Comparison of ENCODE assay signal across 8 mouse cellular contexts in the genomic region with DNA sequence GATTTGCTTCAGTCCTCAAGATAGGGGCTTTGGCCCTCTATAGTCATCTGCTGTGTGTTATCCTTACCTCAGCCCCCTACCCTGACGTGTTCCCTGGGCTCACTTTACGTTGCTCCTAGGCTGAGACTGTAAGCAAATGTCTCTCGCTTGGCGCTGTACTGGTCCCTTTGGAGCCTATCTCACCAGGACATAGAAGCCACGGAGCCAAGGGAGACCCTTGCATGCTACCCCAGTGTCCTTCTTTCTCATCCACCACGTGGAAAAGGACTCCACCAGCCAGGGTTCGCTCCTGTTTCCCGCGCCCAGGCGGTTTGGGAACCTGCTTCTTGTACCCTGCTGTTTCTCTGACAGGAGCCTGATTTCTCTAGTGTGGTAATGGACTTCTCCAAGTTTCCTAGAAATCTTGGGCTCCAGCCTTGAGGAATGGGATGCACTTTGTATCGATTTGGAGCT. TPM values are rescaled to one million over a fixed set of nuclear protein-coding genes. Genes with fewer than 3 reads are reported as not detected.
DNase-seq lines count a peak whose midpoint lies in the region; ATAC-seq and TF ChIP-seq lines count a peak whose summit lies in the region.

No protein-coding gene starts in this region.

- peak overlapping the region; percentile 64 for H3K9ac ChIP-seq in embryonic facial prominence, embryonic 14.5 days (ENCODE audit: low read depth, low read length)
- no peak overlapping the region; the same call in 1 of the 2 replicates for H3K9ac ChIP-seq in intestine, embryonic 14.5 days (ENCODE audit: low read length)
- H3K9ac ChIP-seq in midbrain, embryonic 15.5 days: peak overlapping the region; percentile 86

- H3K4me1 ChIP-seq in embryonic facial prominence, embryonic 14.5 days (ENCODE audit: control insufficient read depth, insufficient read depth, low read length): no peaks in the 10 kb centered on the region
- 0 out of 2 replicates have a peak, but pooled peaks cover 3% of the 10 kb centered on the region for H3K4me1 ChIP-seq in intestine, embryonic 14.5 days (replicated peaks; ENCODE audit: control insufficient read depth, insufficient read depth, low read length)
- H3K4me1 ChIP-seq in midbrain, embryonic 15.5 days: peaks cover 26% of the 10 kb centered on the region
- H3K4me1 ChIP-seq in lung, adult 2 months (ENCODE audit: control insufficient read depth, insufficient read depth, low read length): no peaks in the 10 kb centered on the region

- H3K27ac ChIP-seq in embryonic facial prominence, embryonic 14.5 days (replicated peaks; ENCODE audit: low read depth, low read length): no peak overlapping the region
- no peak overlapping the region for H3K27ac ChIP-seq in intestine, embryonic 14.5 days (ENCODE audit: low read depth)
- H3K27ac ChIP-seq in midbrain, embryonic 15.5 days: peak overlapping the region; percentile 95

- ATAC-seq in embryonic facial prominence, embryonic 14.5 days (ENCODE audit: low read depth): peak; percentile 28
- ATAC-seq in intestine, embryonic 14.5 days (replicated peaks; ENCODE audit: low FRiP score, low TSS enrichment, low read depth): no peak; the same call in 1 of the 2 replicates
- ATAC-seq in midbrain, embryonic 15.5 days (replicated peaks): no peak

- H3K4me3 ChIP-seq in embryonic facial prominence, embryonic 14.5 days (ENCODE audit: low read depth, low read length): peak overlapping the region; percentile 60
- peak overlapping the region; percentile 48 for H3K4me3 ChIP-seq in intestine, embryonic 14.5 days (ENCODE audit: low read depth, low read length)
- H3K4me3 ChIP-seq in midbrain, embryonic 15.5 days: peak overlapping the region; percentile 79
- no peak overlapping the region for H3K4me3 ChIP-seq in lung, adult 2 months (replicated peaks; ENCODE audit: extremely low read depth, low read depth, low read length)

- 7% methylated on average over 11 of the region's 11 CpGs for WGBS in embryonic facial prominence, embryonic 14.5 days
- 5% methylated on average over 11 of the region's 11 CpGs for WGBS in intestine, embryonic 14.5 days
- WGBS in midbrain, embryonic 15.5 days: 6% methylated on average over 11 of the region's 11 CpGs
- 8% methylated on average over 11 of the region's 11 CpGs for WGBS in lung, adult 2 months

- H3K36me3 ChIP-seq in embryonic facial prominence, embryonic 14.5 days (ENCODE audit: control insufficient read depth, insufficient read depth, low read length): no peaks in the 10 kb centered on the region
- H3K36me3 ChIP-seq in intestine, embryonic 14.5 days (ENCODE audit: control insufficient read depth, insufficient read depth, low read length): no peaks in the 10 kb centered on the region
- H3K36me3 ChIP-seq in midbrain, embryonic 15.5 days (replicated peaks): no peaks in the 10 kb centered on the region

- no peaks in the 10 kb centered on the region; the same call in 1 of the 2 replicates for H3K27me3 ChIP-seq in embryonic facial prominence, embryonic 14.5 days (replicated peaks; ENCODE audit: control insufficient read depth, insufficient read depth, low read length)
- H3K27me3 ChIP-seq in intestine, embryonic 14.5 days (replicated peaks; ENCODE audit: control insufficient read depth, insufficient read depth, low read length): peaks cover 16% of the 10 kb centered on the region; the same call in 1 of the 2 replicates
- no peaks in the 10 kb centered on the region for H3K27me3 ChIP-seq in midbrain, embryonic 15.5 days (replicated peaks)

- peak overlapping the region; percentile 94 for H3K4me2 ChIP-seq in embryonic facial prominence, embryonic 14.5 days (ENCODE audit: low read depth, low read length)
- H3K4me2 ChIP-seq in intestine, embryonic 14.5 days (ENCODE audit: low read length): peak overlapping the region; percentile 93
- peak overlapping the region; percentile 70 for H3K4me2 ChIP-seq in midbrain, embryonic 15.5 days

- DNase-seq in layer of hippocampus, adult 9-11 months: peak; percentile 3
- no peak for DNase-seq in layer of hippocampus, adult 11-12 months (ENCODE audit: low spot score)
- no peak for DNase-seq in embryonic facial prominence, embryonic 14.5 days (ENCODE audit: low spot score)
- DNase-seq in intestine, embryonic 14.5 days (ENCODE audit: low spot score): peak; percentile 69
- DNase-seq in urinary bladder, adult 2 months (ENCODE audit: low spot score): no peak
- no peak for DNase-seq in testis, postnatal 14 days (ENCODE audit: low spot score)
- no peak for DNase-seq in lung, adult 2 months

- no peak for TF ChIP-seq CTCF in lung, adult 2 months (IDR thresholded peaks at IDR 0.05; ENCODE audit: insufficient read depth, low read length)

- no peak for TF ChIP-seq POLR2A in lung, adult 2 months (IDR thresholded peaks at IDR 0.05; ENCODE audit: borderline replicate concordance, extremely low read depth, low read depth, low read length)

- H3K9me3 ChIP-seq in embryonic facial prominence, embryonic 14.5 days (ENCODE audit: control insufficient read depth, low read length): no peaks in the 10 kb centered on the region
- H3K9me3 ChIP-seq in intestine, embryonic 14.5 days (ENCODE audit: control insufficient read depth, low read length): no peaks in the 10 kb centered on the region
- no peaks in the 10 kb centered on the region for H3K9me3 ChIP-seq in midbrain, embryonic 15.5 days

RNA-seq across cellular contexts. Expression of gene Frmd3, which starts 0.8 kb away (rescaled TPM):
- 6.5 and 6.9 TPM in 2 replicates for polyA plus RNA-seq in embryonic facial prominence, embryonic 14.5 days (2014; fragmentation: Nextera tagmentation; extraction: Ambion mirVana)
- polyA plus RNA-seq in intestine, embryonic 14.5 days (2014; fragmentation: Nextera tagmentation; extraction: Ambion mirVana): 0.50 and 0.87 TPM in 2 replicates
- 33.9 and 37.3 TPM in 2 replicates for polyA plus RNA-seq in midbrain, embryonic 15.5 days (2015; fragmentation: Nextera tagmentation; extraction: Ambion mirVana)
- polyA plus RNA-seq in urinary bladder, adult 2 months (2012; rRNA removed): 0.19 and 0.24 TPM in 2 replicates
- 0.06 and 0.08 TPM in 2 replicates for polyA plus RNA-seq in lung, adult 2 months (2012; rRNA removed)

Comparison
In these comparisons a context has a peak if more than half of its experiments do, and no peak if none do; other contexts are left out.
1. DNase-seq: peak in layer of hippocampus, adult 9-11 months (single experiment) and intestine, embryonic 14.5 days (single experiment); none in layer of hippocampus, adult 11-12 months (single experiment), embryonic facial prominence, embryonic 14.5 days (single experiment), urinary bladder, adult 2 months (single experiment), testis, postnatal 14 days (single experiment) and lung, adult 2 months (single experiment).
2. Peak in every context shown above with its lines, with median percentiles within 50 percentile points of each other: H3K4me2 ChIP-seq.